Mouse (Mus musculus) G1E (cell line): ENCODE results near the gene Ldb3.

Source experiments
- CTCF ChIP-seq: IDR thresholded peaks from 2 replicates; pipeline ENCODE4 v1.5.1; 2012; ENCODE audit warnings: low read depth, low read length, inconsistent platforms, mixed read lengths
- TAL1 ChIP-seq: conservative IDR thresholded peaks from 2 replicates; pipeline ENCODE4 v1.6.1; 2012; ENCODE audit warnings: low read depth, low read length, inconsistent platforms, mixed read lengths

DNA sequence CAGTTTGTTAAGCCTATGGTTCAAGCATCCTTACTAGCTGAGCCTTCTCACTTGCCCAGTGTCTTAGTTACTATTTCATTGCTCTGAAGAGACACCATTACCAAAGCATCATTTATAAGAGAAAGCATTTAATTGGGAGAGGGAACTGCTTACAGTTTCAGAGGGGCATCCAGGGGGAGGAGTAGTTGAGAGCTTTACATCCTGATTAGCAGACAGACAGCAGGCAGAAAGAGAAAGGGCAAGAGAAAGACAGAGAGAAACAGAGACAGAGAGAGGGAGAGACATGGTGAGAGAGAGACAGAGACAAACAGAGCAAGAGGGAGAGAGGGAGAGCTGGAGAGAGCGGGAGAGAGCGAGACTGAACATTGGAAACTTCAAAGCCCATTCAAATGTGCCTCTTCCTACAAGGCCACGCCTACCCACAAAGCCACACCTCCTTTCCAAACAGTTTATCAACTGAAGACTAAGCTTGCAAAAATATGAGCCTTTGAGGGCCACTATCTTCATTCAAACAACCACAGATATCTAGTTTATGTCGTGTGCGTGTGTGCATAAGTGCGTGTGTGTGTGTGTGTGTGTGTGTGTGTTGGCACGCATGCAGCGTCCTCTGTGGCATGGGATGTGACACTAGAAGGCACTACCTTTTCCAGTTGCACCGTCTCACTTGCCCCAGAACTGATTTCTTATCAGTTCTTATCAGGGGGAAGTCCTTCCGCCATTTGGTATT, 44.4 kb upstream of the Ldb3 start:
- TF ChIP-seq CTCF (no peak), TAL1 (no peak)
